Mouse (Mus musculus): Measurements from ENCODE around the gene Homez. TPM values are rescaled to one million over a fixed set of nuclear protein-coding genes. Genes with fewer than 3 reads are reported as not detected.

Gene Homez
- polyA plus RNA-seq, 1 experiment from 2014 or later, result 4.0 TPM

DNA sequence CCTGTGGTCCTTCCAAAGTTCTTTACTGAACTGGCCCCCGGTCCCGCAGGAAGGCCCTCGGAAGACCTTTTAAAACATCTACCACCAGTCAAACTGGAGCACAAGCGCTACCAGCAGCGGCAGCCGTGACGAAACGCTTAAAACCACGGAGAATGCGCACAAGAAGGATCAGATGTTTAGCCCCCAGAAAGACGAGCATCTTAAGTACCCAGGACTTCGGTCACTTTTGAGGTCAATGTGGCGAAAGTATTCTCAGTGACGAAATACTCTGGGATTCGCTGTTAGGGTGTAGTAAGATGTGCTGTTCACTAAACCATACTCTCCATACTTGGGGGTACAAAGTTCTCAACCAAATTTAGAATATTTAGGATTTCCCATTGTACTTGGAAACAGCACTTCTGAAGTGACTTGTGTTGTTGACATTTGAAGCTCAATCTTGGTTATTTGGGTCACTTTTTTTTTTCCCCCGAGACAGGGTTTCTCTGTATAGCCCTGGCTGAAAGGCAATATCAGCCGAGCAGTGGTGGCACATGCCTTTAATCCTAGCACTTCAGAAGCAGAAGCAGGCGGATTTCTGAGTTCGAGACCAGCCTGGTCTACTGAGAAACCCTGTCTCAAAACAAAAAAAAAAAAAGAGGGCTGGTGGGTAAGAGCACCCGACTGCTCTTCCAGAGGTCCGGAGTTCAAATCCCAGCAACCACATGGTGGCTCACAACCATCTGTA lies 6.3 kb downstream of the Homez start:
- Histone ChIP-seq H3K4me1 (ENCODE audit: insufficient read depth) (peaks cover 10% of the 10 kb centered on the region; the same call in 1 of the 2 replicates), H3K4me2 (ENCODE audit: low read depth, low read length) (peak overlapping the region; percentile 96), H3K27ac (ENCODE audit: low read depth) (peak overlapping the region; percentile 67), H3K9ac (replicated peaks) (peak overlapping the region; percentile 92), H3K27me3 (ENCODE audit: insufficient read depth, low read length) (no peaks in the 10 kb centered on the region), H3K9me3 (ENCODE audit: low read length) (no peaks in the 10 kb centered on the region), H3K4me3 (ENCODE audit: low read depth, low read length) (peak overlapping the region; percentile 95), H3K36me3 (replicated peaks; ENCODE audit: insufficient read depth, low read length) (no peaks in the 10 kb centered on the region)
- DNase-seq, result no peak
- whole genome bisulfite sequencing (ENCODE audit: insufficient replicate concordance), result 12% methylated on average over 21 of the region's 21 CpGs
- TF ChIP-seq EP300 (IDR thresholded peaks at IDR 0.05; ENCODE audit: low read depth), result no peak
- peak; percentile 9; the same call in 1 of the 2 replicates for ATAC-seq

DNA sequence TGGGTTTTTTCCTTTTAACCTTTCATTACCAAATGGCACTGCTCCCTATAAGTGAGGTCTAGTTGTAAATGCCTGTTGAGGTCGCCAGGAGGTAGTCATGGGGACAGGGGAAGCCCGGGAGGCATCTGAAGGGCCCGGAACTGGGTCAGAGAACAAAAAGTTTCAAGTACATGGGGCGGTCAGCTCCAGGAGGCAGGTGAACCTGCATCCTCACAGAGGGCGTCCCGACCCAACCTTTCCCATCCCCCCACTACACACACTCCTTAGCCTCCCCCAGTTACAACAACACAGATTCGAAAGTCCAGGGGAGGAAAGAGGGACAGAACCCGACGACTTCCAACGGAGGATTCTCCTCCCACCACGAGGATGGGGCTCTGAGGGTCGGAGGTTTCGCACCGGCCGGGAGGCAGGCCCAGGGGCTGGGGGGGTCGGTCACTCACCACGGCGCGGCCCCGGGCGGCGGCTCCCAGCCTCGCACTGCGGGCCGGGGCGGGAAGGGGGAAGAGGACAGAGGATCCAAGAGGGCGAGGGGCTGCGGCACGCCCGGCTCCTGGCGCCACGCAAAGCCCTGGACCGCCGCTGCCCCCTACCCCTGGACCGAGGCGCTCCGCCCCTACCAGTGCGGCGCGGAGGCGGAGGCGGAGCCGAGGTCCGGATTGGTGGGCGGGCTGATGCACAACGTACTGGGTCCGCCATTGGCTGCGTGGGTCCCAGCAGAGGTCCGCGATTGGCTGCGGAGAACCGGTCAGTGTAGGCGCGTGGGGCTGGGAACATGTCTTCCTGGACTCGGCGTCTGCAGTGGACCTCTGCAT lies 7.1 kb downstream of the Homez start:
- WGBS (ENCODE audit: insufficient replicate concordance), result under 1% methylated on average over 52 of the region's 56 CpGs
- Histone ChIP-seq H3K4me1 (ENCODE audit: insufficient read depth) (peaks cover 10% of the 10 kb centered on the region; the same call in 1 of the 2 replicates), H3K36me3 (replicated peaks; ENCODE audit: insufficient read depth, low read length) (no peaks in the 10 kb centered on the region), H3K9ac (replicated peaks) (peak overlapping the region; percentile 92), H3K27me3 (ENCODE audit: insufficient read depth, low read length) (no peaks in the 10 kb centered on the region), H3K9me3 (ENCODE audit: low read length) (no peaks in the 10 kb centered on the region), H3K4me2 (ENCODE audit: low read depth, low read length) (peak overlapping the region; percentile 96), H3K27ac (ENCODE audit: low read depth) (peak overlapping the region; percentile 91), H3K4me3 (ENCODE audit: low read depth, low read length) (peak overlapping the region; percentile 95)
- TF ChIP-seq CTCF (IDR thresholded peaks at IDR 0.05; ENCODE audit: low read depth), result 0 out of 2 replicates have a peak, but pooled peaks have one; percentile 19
- no peak for TF ChIP-seq EP300 (IDR thresholded peaks at IDR 0.05; ENCODE audit: low read depth)
- ATAC-seq, result peak; percentile 100
- peak; percentile 93 for DNase-seq

DNA sequence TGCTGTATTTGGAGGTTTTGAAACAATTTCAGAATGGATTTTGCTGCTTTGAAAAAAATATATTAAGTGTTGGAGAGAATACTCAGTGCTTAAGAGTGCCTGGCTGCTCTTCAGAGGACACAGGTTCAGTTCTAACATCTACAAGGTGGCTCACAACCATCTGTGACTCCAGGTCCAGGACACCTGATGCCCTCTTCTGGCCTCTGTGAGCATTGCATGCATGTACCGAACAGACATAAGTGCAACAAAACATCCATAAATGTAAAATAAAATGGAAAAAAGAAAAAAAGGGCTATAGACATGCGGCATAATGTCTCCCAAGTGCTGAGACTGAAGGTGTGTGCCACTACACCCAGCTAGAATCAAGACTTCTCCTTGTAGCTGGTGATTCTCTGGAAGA lies 10.2 kb downstream of the Homez start:
- H3K4me1 ChIP-seq (ENCODE audit: insufficient read depth), result peaks cover 10% of the 10 kb centered on the region; the same call in 1 of the 2 replicates
- no peak overlapping the region for H3K27ac ChIP-seq (ENCODE audit: low read depth)
- peaks cover 9% of the 10 kb centered on the region for H3K36me3 ChIP-seq (replicated peaks; ENCODE audit: insufficient read depth, low read length)
- peak; percentile 71 for DNase-seq
- no peaks in the 10 kb centered on the region for H3K9me3 ChIP-seq (ENCODE audit: low read length)
- no peak overlapping the region for H3K9ac ChIP-seq (replicated peaks)
- WGBS (ENCODE audit: insufficient replicate concordance), result 33% methylated on average over 2 of the region's 2 CpGs
- no peak for ATAC-seq
- no peak for TF ChIP-seq EP300 (IDR thresholded peaks at IDR 0.05; ENCODE audit: low read depth)
- TF ChIP-seq CTCF (IDR thresholded peaks at IDR 0.05; ENCODE audit: low read depth), result peak; percentile 80
- H3K4me2 ChIP-seq (ENCODE audit: low read depth, low read length), result no peak overlapping the region
- no peak overlapping the region for H3K4me3 ChIP-seq (ENCODE audit: low read depth, low read length)
- no peaks in the 10 kb centered on the region for H3K27me3 ChIP-seq (ENCODE audit: insufficient read depth, low read length)

DNA sequence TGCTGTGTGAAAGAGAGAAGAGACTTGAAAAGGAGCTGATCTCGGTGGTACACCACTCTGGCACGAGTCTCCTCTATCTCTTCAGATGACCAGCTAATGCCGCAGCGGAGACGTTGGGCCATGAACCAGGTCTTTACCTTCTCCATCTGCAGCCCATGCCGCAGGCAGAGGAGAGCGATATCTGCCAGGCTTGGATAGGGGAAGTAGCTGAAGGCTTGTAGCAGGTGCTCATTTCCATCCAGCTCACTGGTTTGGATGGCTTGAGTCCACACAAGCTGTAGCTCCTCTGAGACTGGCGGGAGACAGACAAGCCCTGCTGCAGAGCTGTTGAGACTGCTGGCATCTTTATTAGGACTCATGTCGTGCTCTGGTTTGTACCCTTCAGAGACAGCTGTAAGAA lies 12.9 kb downstream of the Homez start:
- Histone ChIP-seq H3K9me3 (ENCODE audit: low read length) (no peaks in the 10 kb centered on the region), H3K36me3 (replicated peaks; ENCODE audit: insufficient read depth, low read length) (peaks cover 9% of the 10 kb centered on the region), H3K4me3 (ENCODE audit: low read depth, low read length) (no peak overlapping the region), H3K4me2 (ENCODE audit: low read depth, low read length) (no peak overlapping the region), H3K27ac (ENCODE audit: low read depth) (no peak overlapping the region), H3K9ac (replicated peaks) (no peak overlapping the region), H3K27me3 (ENCODE audit: insufficient read depth, low read length) (no peaks in the 10 kb centered on the region), H3K4me1 (ENCODE audit: insufficient read depth) (no peaks in the 10 kb centered on the region)
- DNase-seq (no peak), ATAC-seq (no peak)
- 87% methylated on average over 9 of the region's 9 CpGs for WGBS (ENCODE audit: insufficient replicate concordance)
- TF ChIP-seq CTCF (IDR thresholded peaks at IDR 0.05; ENCODE audit: low read depth) (no peak), EP300 (IDR thresholded peaks at IDR 0.05; ENCODE audit: low read depth) (no peak)

DNA sequence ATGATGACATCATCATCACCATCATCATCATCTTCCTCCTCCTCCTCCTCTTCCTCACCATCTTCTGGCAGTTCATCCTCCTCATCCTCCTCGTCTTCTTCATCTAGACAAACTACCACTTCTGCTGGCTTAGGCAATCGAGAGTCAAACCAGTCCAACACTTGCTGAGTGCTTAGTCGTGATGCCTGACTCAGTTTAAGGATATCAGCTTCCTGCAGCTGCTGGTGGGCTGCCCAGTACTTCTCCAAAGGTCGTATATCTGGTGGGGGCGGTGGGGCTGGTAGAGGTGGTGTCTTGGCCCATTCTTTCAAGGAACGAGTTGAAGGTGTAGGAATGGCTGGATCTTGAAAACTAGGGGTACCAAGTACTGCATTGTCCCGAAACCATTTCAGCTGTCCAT lies 14.1 kb downstream of the Homez start:
- H3K27ac ChIP-seq (ENCODE audit: low read depth), result no peak overlapping the region
- H3K4me1 ChIP-seq (ENCODE audit: insufficient read depth), result no peaks in the 10 kb centered on the region
- H3K9ac ChIP-seq (replicated peaks), result no peak overlapping the region
- no peaks in the 10 kb centered on the region for H3K9me3 ChIP-seq (ENCODE audit: low read length)
- no peak overlapping the region for H3K4me2 ChIP-seq (ENCODE audit: low read depth, low read length)
- TF ChIP-seq EP300 (IDR thresholded peaks at IDR 0.05; ENCODE audit: low read depth) (no peak), CTCF (IDR thresholded peaks at IDR 0.05; ENCODE audit: low read depth) (no peak)
- H3K27me3 ChIP-seq (ENCODE audit: insufficient read depth, low read length), result no peaks in the 10 kb centered on the region
- WGBS (ENCODE audit: insufficient replicate concordance), result 61% methylated on average over 7 of the region's 7 CpGs
- H3K36me3 ChIP-seq (replicated peaks; ENCODE audit: insufficient read depth, low read length), result peaks cover 9% of the 10 kb centered on the region
- no peak overlapping the region for H3K4me3 ChIP-seq (ENCODE audit: low read depth, low read length)
- DNase-seq (no peak), ATAC-seq (no peak)

DNA sequence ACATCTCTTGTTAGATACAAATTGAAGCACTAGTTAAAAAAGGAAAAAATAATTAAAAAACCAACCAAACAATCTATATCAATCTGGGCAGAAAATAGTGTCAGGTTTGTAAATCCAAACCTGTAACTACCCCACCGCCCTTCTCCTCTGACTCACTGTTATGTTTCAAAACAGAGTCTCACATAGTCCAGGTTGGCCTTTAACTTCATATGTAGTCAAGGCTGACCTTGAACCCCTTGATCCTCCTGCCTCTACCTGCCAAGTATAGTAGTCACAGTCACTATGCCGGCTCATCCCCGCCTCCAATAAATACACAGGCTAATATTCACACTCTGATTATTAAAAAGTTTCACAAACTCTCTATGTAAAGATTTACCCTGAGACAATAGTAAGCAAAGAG lies 15.0 kb downstream of the Homez start:
- no peak for DNase-seq
- no peak for ATAC-seq
- 76% methylated on average over 3 of the region's 3 CpGs for WGBS (ENCODE audit: insufficient replicate concordance)

More for the DNA sequence above, 15.0 kb downstream of the Homez start:
- no peaks in the 10 kb centered on the region for H3K4me1 ChIP-seq (ENCODE audit: insufficient read depth)
- H3K27me3 ChIP-seq (ENCODE audit: insufficient read depth, low read length), result no peaks in the 10 kb centered on the region
- peaks cover 9% of the 10 kb centered on the region for H3K36me3 ChIP-seq (replicated peaks; ENCODE audit: insufficient read depth, low read length)
- H3K4me3 ChIP-seq (ENCODE audit: low read depth, low read length), result no peak overlapping the region
- H3K9me3 ChIP-seq (ENCODE audit: low read length), result no peaks in the 10 kb centered on the region
- H3K9ac ChIP-seq (replicated peaks), result no peak overlapping the region
- H3K27ac ChIP-seq (ENCODE audit: low read depth), result no peak overlapping the region
- no peak overlapping the region for H3K4me2 ChIP-seq (ENCODE audit: low read depth, low read length)
- TF ChIP-seq EP300 (IDR thresholded peaks at IDR 0.05; ENCODE audit: low read depth), result no peak
- no peak for TF ChIP-seq CTCF (IDR thresholded peaks at IDR 0.05; ENCODE audit: low read depth)
